Mouse (Mus musculus) spleen, adult 18-20 months (tissue): ENCODE results near the gene Hs3st2.
"Not testable (repeated sequence)": the region's sequence is repeated elsewhere in the genome, so short reads cannot be mapped to it uniquely, and the experiment has no call there.

Experiments
- DNase-seq, 2 experiments: peaks; one replicate each; pipeline ENCODE4 v3.0.0; 2022; ENCODE audit warnings: mixed read lengths in 2 of 2

Hs3st2 gene

DNA sequence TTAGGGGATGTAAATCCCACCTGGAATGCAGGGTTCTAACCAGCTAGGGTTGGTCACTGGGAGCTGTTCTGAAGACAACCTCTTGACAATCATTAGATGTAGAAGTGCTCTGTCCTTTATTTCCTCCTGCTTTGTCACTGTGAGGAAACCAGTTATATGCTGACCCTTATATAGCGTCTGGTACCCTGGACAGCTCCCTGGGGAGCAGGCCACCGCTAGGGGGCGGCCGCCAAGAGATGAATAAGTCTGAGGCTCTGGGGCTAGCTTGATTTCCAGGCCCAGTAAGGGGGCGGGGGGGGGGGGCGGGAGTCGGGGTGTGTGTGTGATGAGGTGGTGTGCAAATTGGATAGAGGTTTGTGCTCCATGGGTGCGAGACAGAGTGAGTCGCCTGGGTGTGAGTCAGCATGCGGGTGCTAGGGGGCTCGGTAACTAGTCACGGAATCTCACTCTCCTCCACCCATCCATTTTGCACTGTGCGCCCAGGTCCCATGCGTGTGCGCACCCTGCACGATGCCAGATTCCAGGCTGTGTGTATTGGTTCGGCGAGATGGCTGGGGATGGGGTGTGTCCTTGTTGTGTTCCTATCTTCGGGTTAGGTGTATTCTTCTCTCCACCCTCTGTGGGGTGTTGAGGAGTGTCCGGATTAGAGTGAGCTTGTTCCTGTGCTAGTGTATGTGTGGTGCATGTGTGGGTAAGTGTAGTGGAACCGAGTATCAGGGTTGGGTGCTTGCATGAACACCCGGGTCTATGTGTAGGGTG, at the start of gene Hs3st2:
TSS of gene Hs3st2 (plus strand) at position 635 of the 759 bp plus-strand sequence.
- DNase-seq = peak; percentile 16 to 53

DNA sequence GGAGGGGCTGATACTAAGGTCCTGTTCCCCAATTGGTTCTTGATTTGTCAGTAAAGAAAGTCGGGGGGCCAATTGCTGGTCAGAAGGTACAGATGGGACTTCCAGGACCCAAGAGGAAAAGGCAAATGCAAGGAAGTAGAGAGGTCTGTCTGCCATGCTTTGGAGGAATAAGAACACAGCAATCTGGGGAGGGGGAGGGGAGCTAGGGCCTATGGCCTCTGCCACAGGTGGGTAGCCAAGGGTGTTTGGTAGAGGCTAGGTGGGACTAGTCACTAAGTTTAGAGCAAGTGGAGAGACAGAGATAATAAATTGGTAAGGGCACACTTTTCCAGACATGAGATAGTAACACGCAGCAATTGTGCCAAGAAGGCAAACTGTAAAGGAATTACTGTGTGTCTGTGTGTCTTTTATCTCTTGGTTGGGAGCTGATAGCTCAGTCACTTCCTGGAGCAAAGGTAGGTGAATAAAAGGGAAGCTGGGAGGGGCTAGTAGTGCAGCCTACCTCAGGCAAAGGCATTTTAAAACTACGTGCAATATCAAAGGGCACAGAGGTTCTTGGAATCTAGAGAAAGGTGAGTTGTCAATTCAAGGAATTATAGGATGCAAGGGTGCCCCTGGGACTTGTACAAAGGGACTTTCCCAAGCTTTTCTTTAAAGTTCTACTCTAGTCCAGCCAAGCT, 43.2 kb upstream of the Hs3st2 start:
- no peak for DNase-seq

DNA sequence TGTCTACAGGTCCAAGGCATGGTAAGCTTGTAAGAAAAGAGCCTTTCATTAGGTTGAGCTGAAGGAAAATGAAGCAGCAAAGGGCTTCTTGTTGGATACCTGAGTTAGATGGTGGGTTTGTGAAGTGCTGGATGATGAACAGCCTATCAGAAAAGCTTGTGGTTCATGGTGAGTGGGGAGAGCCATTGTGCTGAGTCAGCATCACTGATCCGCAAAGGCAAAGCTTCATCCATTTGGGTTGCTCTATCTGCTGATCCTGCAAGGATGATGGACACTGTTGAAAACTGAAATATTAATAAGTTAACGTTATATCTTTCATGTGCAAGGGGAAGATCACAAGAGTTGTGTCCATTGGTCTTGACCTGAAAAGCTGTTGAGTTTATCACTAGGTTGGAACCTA, 40.0 kb upstream of the Hs3st2 start:
- DNase-seq = no peak

- DNase-seq = not testable (repeated sequence)
Observed at GRCm38 (mm10) chr7:121361448-121361847, 30.2 kb upstream of the Hs3st2 start.

- no peak for DNase-seq
Observed at GRCm38 (mm10) chr7:121365584-121365983, 26.1 kb upstream of the Hs3st2 start.

DNA sequence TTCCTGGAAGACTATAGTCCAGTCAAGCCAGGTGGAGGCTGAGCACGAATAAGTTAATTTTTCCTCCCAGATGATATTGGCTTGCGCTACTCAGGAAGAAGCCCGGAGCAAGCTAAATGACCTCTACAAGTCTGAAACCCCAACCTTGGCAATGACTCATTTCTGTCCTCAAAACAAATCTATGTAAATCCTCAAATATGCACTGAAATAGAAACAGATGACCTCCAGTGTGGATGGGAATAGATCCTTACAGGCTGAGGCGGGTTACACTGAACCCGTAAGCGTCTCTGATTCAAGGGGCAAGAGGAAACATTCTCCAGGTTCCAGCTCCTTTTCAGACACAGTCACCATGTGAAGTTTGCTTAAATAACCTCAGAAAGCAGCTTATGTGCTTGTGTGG, 24.5 kb upstream of the Hs3st2 start:
- no peak for DNase-seq

DNA sequence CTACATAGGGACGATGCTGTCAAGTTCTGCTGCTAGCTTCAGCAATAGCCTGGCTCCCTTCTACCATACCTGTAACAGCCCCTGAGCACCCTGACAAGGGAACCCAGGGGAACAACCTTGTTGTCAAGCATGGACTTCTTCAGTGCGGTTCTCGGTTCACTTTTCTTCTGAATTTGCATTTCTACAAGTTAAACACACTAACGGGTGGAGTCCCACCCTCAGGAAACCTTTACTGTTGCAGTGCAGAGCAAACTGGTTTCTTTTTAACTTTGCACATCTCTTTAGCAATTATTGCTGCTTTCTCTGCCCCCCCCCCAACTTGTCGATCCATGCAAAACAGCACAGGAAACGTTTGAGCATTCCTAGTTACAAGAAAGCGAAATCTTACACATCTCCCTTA, 19.7 kb upstream of the Hs3st2 start:
- no peak for DNase-seq

- no peak for DNase-seq
Observed at GRCm38 (mm10) chr7:121375456-121375855, 16.2 kb upstream of the Hs3st2 start.

- no peak for DNase-seq
Observed at GRCm38 (mm10) chr7:121378942-121379341, 12.7 kb upstream of the Hs3st2 start.

GRCm38 (mm10) chr7:121391984-121392739, 503 bp downstream of the Hs3st2 start:
- DNase-seq = no peak

DNA sequence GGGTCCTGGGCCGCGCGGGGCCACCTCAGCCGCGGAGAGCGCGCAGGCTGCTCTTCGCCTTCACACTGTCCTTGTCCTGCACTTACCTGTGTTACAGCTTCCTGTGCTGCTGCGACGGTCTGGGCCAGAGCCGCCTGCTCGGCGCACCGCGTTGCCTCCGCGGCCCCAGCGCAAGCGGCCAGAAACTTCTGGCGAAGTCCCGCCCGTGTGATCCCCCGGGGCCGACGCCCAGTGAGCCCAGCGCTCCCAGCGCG, 1.0 kb downstream of the Hs3st2 start:
- DNase-seq = no peak

GRCm38 (mm10) chr7:121393884-121394283, 2.2 kb downstream of the Hs3st2 start:
- no peak for DNase-seq

- DNase-seq = no peak
Observed at GRCm38 (mm10) chr7:121394875-121395274, 3.2 kb downstream of the Hs3st2 start.

DNA sequence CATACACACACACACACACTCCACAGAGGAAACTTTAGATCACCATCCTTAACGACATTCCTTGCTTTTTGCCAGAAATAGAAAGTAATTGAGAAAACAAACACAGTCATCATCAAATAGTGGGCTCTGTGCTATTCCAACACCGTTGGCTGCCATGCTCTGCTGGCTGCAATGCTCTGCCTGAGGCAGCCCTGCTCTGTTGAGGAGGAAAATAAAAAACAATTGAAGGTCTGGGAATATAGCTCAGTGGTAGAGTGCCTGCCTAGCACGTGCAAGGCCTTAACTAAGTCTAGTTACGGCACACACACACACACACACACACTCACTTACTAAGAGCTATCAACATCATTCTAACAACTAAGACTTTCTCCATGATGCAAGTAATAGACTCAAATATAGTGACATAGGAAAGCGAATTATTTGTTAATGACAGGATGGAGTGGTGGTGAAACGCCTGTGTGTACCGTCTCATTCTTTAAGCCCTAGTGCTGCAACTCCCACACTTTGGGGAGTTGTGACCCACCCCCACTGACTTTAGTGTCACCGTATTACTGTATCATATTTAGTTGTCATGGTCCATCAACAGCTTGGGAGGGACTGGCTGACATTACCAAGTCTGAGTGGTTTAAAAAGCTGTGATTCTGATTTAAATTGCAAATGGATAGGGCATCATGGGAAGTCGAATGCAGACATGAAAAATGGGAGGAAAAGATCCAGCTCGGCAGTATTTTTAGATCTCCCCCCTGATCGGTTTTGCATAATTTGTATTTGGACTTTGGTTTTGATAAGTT, 19.3 kb downstream of the Hs3st2 start:
- no peak for DNase-seq

GRCm38 (mm10) chr7:121411507-121411898, 19.8 kb downstream of the Hs3st2 start:
- DNase-seq = no peak

DNA sequence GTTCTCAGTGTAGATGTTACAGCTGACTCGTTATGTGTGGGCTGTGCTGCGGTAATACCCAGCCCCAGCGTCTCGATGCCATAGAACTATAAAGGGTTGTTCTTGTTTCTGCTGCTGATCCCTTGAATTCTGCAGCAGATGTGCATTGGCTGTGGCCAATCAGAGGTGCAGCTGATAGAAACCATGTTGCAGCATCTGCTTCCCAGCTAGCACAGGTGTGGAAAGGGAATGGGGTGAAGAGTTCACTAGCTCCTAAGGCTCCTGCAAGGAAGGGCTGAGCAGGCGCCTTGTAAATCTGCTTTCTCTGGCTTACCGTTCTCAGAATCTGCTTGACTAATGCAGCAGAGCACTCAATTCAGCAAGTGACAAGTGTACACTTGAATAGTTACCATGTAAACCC, 45.2 kb downstream of the Hs3st2 start:
- DNase-seq = no peak

DNA sequence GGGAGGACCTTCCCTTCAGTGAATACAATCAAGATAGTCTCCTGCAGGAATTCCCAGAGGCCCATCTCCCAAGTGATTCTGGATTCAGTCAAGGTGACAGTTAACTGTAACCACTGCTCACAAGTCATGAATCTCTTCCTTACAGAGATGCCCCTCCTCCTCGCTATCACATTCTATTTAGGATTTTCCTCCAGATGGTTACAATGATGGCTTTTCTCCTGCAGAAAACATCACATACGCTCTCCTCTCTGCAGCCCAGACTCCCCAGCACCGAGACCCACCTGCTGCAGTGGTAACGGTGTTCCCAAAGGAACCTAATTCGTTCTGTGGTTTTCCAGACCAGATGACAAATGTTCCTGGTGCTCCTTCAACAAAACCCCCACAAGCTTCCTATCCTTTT, 49.5 kb downstream of the Hs3st2 start:
- DNase-seq = no peak

GRCm38 (mm10) chr7:121444336-121444735, 52.7 kb downstream of the Hs3st2 start:
- DNase-seq = no peak

GRCm38 (mm10) chr7:121446281-121446680, 54.6 kb downstream of the Hs3st2 start:
- DNase-seq = peak in 1 of 2 experiments; percentile 45

GRCm38 (mm10) chr7:121450951-121451843, 59.5 kb downstream of the Hs3st2 start:
- no peak for DNase-seq

DNA sequence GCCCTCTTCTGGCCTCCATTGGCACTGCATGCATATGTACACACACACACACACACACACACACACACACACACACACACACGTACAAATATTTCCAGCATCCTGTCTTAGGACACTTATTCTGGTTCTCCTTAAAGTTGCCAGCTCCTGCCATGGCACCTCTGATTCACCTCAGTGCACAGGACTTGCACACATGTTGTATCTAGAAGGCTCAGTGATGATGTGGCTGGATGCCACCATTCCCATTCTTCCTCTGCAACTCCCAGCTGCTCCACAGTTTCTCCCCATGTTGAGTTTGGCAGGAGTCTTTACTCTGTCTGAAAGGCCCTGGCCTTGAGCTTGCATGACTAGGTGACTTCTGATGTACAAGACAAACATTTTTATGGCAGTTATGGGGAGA, 65.1 kb downstream of the Hs3st2 start:
- DNase-seq = no peak

GRCm38 (mm10) chr7:121458075-121458474, 66.4 kb downstream of the Hs3st2 start:
- DNase-seq = no peak
